Mouse (Mus musculus) thymus, adult 2 months (tissue): Measurements from ENCODE around the gene Wdr34.

Experiments used
- CTCF ChIP-seq: fragments of 200-500 bp; IDR thresholded peaks from 2 replicates; pipeline ENCODE4 v1.5.1; 2012; ENCODE audit warnings: mild to moderate bottlenecking, control low read depth, low read length, moderate library complexity, borderline replicate concordance; ENCODE audit not compliant: control insufficient read depth, poor library complexity, insufficient read depth; ENCODE audit errors: extremely low read depth
- POLR2A ChIP-seq: fragments of 200-500 bp; IDR thresholded peaks from 2 replicates; pipeline ENCODE4 v1.6.1; 2012; ENCODE audit warnings: mild to moderate bottlenecking, low read length, control low read depth, moderate library complexity; ENCODE audit not compliant: control insufficient read depth, poor library complexity, insufficient read depth; ENCODE audit errors: extremely low read depth

- TF ChIP-seq POLR2A (no peak), CTCF (0 out of 2 replicates have a peak, but pooled peaks have one; percentile 22)
Measured at GRCm38 (mm10) chr2:30067031-30067888, 18.6 kb upstream of the Wdr34 start.
